Mouse (Mus musculus) kidney, postnatal 0 days (tissue): ENCODE data around the gene Arhgap32. TPM values are rescaled to one million over a fixed set of nuclear protein-coding genes. Genes with fewer than 3 reads are reported as not detected.
"Not testable (repeated sequence)": the region's sequence is repeated elsewhere in the genome, so short reads cannot be mapped to it uniquely, and the experiment has no call there.

ENCODE experiments used
- ATAC-seq: fragments of 200-750 bp; cut with Nextera tagmentation; replicated peaks from 2 replicates; pipeline ENCODE4 v1.8.0; 2017; ENCODE audit warnings: low read depth, moderate number of reproducible peaks, moderate TSS enrichment, moderate library complexity; ENCODE audit not compliant: low FRiP score
- DNase-seq: peaks from one replicate; pipeline ENCODE4 v3.0.0-alpha.2; 2016; ENCODE audit warnings: low spot score
- H3K27ac ChIP-seq: fragments of 300-500 bp; sonication (generic); 2 replicates; pipeline ENCODE4 v1.5.1; 2014; ENCODE audit warnings: mild to moderate bottlenecking
- H3K27me3 ChIP-seq: fragments of 300-500 bp; sonication (generic); 2 replicates; pipeline ENCODE4 v1.6.1; 2014; ENCODE audit warnings: low read length, mixed read lengths; ENCODE audit not compliant: insufficient read depth
- H3K36me3 ChIP-seq: fragments of 300-500 bp; sonication (generic); 2 replicates; pipeline ENCODE4 v1.6.1; 2014; ENCODE audit warnings: low read length, mixed read lengths; ENCODE audit not compliant: insufficient read depth
- H3K4me1 ChIP-seq: fragments of 300-500 bp; sonication (generic); replicated peaks from 2 replicates; pipeline ENCODE4 v1.6.1; 2014; ENCODE audit warnings: antibody characterized with exemption, low read length, mixed read lengths; ENCODE audit not compliant: insufficient read depth
- H3K4me2 ChIP-seq: fragments of 300-500 bp; sonication (generic); 2 replicates; pipeline ENCODE4 v1.6.1; 2014; ENCODE audit warnings: mild to moderate bottlenecking, low read length, moderate library complexity, mixed read lengths
- H3K4me3 ChIP-seq: fragments of 300-500 bp; sonication (generic); replicated peaks from 2 replicates; pipeline ENCODE4 v1.5.1; 2014; ENCODE audit warnings: low read depth, low read length
- H3K9ac ChIP-seq: fragments of 300-500 bp; sonication (generic); 2 replicates; pipeline ENCODE4 v1.6.1; 2014; ENCODE audit warnings: low read depth, low read length
- H3K9me3 ChIP-seq: fragments of 300-500 bp; sonication (generic); replicated peaks from 2 replicates; pipeline ENCODE4 v1.6.1; 2016; ENCODE audit warnings: low read length, inconsistent platforms, mixed read lengths
- CTCF ChIP-seq: IDR thresholded peaks from 2 replicates; pipeline ENCODE4 v1.5.1; 2016; ENCODE audit warnings: antibody characterized with exemption, low read depth, mild to moderate bottlenecking, moderate library complexity
- WGBS: fragments of 180-500 bp; shearing (Covaris S2); extraction: QIAGEN DNeasy Blood & Tissue Kit; methylation state at CpG from one replicate; pipeline ENCODE4 v1.1.7; 2014; 5-methylcytosine and 5-hydroxymethylcytosine counted together
- polyA plus RNA-seq: library from polyadenylated mRNA; unstranded; fragments of >200 nt; fragmentation: Nextera tagmentation; extraction: Ambion mirVana; gene quantifications from 2 replicates; pipeline ENCODE4 v1.2.1, GENCODE M21; 2015

Arhgap32 gene
- polyA plus RNA-seq, 1 experiment from 2014 or later: 10.1 TPM

- ATAC-seq (no peak), DNase-seq (no peak)
- Histone ChIP-seq H3K9me3 (no peaks in the 10 kb centered on the region), H3K4me3 (no peak overlapping the region), H3K4me2 (no peak overlapping the region), H3K9ac (no peak overlapping the region), H3K27ac (no peak overlapping the region), H3K27me3 (no peaks in the 10 kb centered on the region), H3K36me3 (no peaks in the 10 kb centered on the region), H3K4me1 (no peaks in the 10 kb centered on the region)
- TF ChIP-seq CTCF: no peak
- 64% methylated on average over 8 of the region's 8 CpGs for WGBS
Measured at GRCm38 (mm10) chr9:32104670-32105069, 11.3 kb upstream of the Arhgap32 start.

DNA sequence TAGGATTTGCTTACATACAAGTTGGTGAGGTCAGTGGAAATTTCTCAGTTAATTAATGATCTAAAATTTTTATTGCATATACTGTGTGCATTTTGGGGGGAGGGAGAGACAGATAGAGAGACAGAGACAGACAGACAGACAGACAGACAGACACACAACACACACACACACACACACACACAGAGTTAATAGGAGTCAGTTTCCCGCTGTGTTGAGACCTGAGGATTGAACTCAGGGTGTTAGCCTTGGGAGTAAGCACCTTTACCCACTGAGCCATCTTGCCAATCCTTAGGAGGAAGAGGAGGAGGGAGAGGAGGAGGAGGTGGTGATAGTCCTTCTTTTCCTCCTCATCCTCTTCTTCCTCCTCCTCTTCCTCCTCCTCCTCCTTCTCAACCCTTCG, 5.6 kb upstream of the Arhgap32 start:
- Histone ChIP-seq H3K36me3 (no peaks in the 10 kb centered on the region), H3K4me1 (no peaks in the 10 kb centered on the region), H3K9me3 (no peaks in the 10 kb centered on the region), H3K27ac (no peak overlapping the region), H3K27me3 (no peaks in the 10 kb centered on the region), H3K4me2 (no peak overlapping the region), H3K9ac (no peak overlapping the region), H3K4me3 (no peak overlapping the region)
- 92% methylated on average over 2 of the region's 2 CpGs for WGBS
- ATAC-seq (no peak), DNase-seq (no peak)
- TF ChIP-seq CTCF: no peak

GRCm38 (mm10) chr9:32116272-32116671, 336 bp downstream of the Arhgap32 start:
- Histone ChIP-seq H3K4me2 (0 out of 2 replicates have a peak overlapping the region, but pooled peaks have one; percentile 6), H3K36me3 (no peaks in the 10 kb centered on the region), H3K27me3 (no peaks in the 10 kb centered on the region), H3K9me3 (no peaks in the 10 kb centered on the region), H3K27ac (peak overlapping the region; percentile 36; the same call in 1 of the 2 replicates), H3K4me1 (peaks cover 3% of the 10 kb centered on the region; the same call in 1 of the 2 replicates), H3K4me3 (no peak overlapping the region), H3K9ac (no peak overlapping the region)
- WGBS: 63% methylated on average over 5 of the region's 5 CpGs
- DNase-seq (no peak), ATAC-seq (no peak)
- no peak for TF ChIP-seq CTCF

DNA sequence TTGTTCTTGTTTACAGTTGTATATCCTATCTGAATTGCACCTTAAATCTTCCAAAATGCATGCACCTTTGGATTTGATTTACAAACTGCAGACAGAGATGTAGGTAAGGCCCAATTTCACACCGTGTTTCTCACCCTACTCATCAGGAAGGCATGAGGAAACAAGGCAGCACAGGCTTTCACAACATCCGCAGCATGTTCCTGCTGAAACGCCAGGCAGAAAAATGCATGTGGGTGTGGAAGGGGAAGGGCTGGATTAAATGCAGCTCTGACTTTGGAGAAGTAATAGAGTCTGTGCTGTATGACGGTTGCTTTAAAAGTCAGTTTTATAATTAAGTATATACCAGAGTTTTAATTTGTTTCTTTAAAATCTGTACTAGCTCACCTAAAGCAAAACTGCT, 1.9 kb downstream of the Arhgap32 start:
- ATAC-seq (no peak), DNase-seq (no peak)
- H3K4me3 ChIP-seq: no peak overlapping the region
- 36% methylated on average over 4 of the region's 4 CpGs for WGBS
- no peak overlapping the region for H3K4me2 ChIP-seq
- H3K27me3 ChIP-seq: no peaks in the 10 kb centered on the region
- H3K9ac ChIP-seq: no peak overlapping the region
- H3K36me3 ChIP-seq: no peaks in the 10 kb centered on the region
- TF ChIP-seq CTCF: no peak
- H3K9me3 ChIP-seq: no peaks in the 10 kb centered on the region
- H3K4me1 ChIP-seq: peaks cover 3% of the 10 kb centered on the region; the same call in 1 of the 2 replicates
- H3K27ac ChIP-seq: no peak overlapping the region

GRCm38 (mm10) chr9:32118433-32118832, 2.5 kb downstream of the Arhgap32 start:
- H3K9me3 ChIP-seq: no peaks in the 10 kb centered on the region
- 0 out of 2 replicates have a peak overlapping the region, but pooled peaks have one; percentile 1 for H3K27ac ChIP-seq
- H3K9ac ChIP-seq: no peak overlapping the region
- ATAC-seq (no peak), DNase-seq (no peak)
- peaks cover 3% of the 10 kb centered on the region; the same call in 1 of the 2 replicates for H3K4me1 ChIP-seq
- no peak overlapping the region for H3K4me3 ChIP-seq
- no peak for TF ChIP-seq CTCF
- no peaks in the 10 kb centered on the region for H3K36me3 ChIP-seq
- no peaks in the 10 kb centered on the region for H3K27me3 ChIP-seq
- no peak overlapping the region for H3K4me2 ChIP-seq

GRCm38 (mm10) chr9:32119586-32119985, 3.6 kb downstream of the Arhgap32 start:
- no peaks in the 10 kb centered on the region for H3K9me3 ChIP-seq
- no peak overlapping the region for H3K4me2 ChIP-seq
- no peak overlapping the region for H3K27ac ChIP-seq
- no peaks in the 10 kb centered on the region for H3K36me3 ChIP-seq
- TF ChIP-seq CTCF: no peak
- DNase-seq (no peak), ATAC-seq (no peak)
- peaks cover 3% of the 10 kb centered on the region; the same call in 1 of the 2 replicates for H3K4me1 ChIP-seq
- no peaks in the 10 kb centered on the region for H3K27me3 ChIP-seq
- no peak overlapping the region for H3K4me3 ChIP-seq
- 91% methylated on average over 6 of the region's 6 CpGs for WGBS
- no peak overlapping the region for H3K9ac ChIP-seq

- Histone ChIP-seq H3K27ac (no peak overlapping the region), H3K36me3 (no peaks in the 10 kb centered on the region), H3K4me2 (no peak overlapping the region), H3K27me3 (no peaks in the 10 kb centered on the region), H3K4me3 (no peak overlapping the region), H3K9me3 (no peaks in the 10 kb centered on the region), H3K9ac (no peak overlapping the region), H3K4me1 (peaks cover 3% of the 10 kb centered on the region; the same call in 1 of the 2 replicates)
- DNase-seq (no peak), ATAC-seq (no peak)
- TF ChIP-seq CTCF: no peak
- WGBS: 77% methylated on average over 1 of the region's 1 CpGs
Measured at GRCm38 (mm10) chr9:32120162-32120561, 4.2 kb downstream of the Arhgap32 start.

GRCm38 (mm10) chr9:32121271-32121670, 5.3 kb downstream of the Arhgap32 start:
- H3K4me1 ChIP-seq, H3K27ac ChIP-seq, DNase-seq, H3K27me3 ChIP-seq, H3K36me3 ChIP-seq, H3K4me3 ChIP-seq, ATAC-seq, H3K4me2 ChIP-seq, H3K9me3 ChIP-seq, H3K9ac ChIP-seq: not testable (repeated sequence)
- 92% methylated on average over 13 of the region's 13 CpGs for WGBS
